Mouse (Mus musculus) cerebellum, postnatal 4 days (tissue): ENCODE measurements around the gene Gm9495.
A peak's percentile ranks its signal among the peaks of the same experiment; 100 is the strongest.
"Not testable (repeated sequence)": the region's sequence is repeated elsewhere in the genome, so short reads cannot be mapped to it uniquely, and the experiment has no call there.

Source experiments
- DNase-seq, 2 experiments: peaks; one replicate each; pipeline ENCODE4 v3.0.0; 2022; ENCODE audit warnings: low spot score in 2 of 2, mixed read lengths in 1 of 2

The Gm9495 gene

DNA sequence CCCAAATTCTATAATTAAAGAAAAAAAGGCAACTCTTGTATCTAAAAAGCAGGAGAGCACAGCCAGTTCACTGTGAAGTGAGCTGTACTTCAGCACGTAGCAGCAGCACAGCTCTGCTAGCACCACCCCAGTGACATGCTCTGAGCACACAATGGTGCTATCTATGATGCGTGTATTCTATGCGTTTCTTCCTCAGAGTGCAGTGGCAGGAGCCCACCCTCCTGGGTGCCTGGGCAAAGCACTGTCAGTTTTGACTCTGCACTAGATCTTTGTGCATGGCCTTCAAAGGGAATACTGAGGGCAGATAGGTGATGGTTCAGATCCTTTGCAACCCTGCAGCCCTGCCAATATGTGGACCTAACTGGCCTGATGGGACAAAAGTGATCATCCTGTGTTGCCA lies at the start of gene Gm9495:
Gene Gm9495, minus strand, starts transcription at position 101 of the 400 bp plus-strand sequence.
- not testable (repeated sequence) for DNase-seq

- not testable (repeated sequence) for DNase-seq
These were observed 21.6 kb upstream of the Gm9495 start for GRCm38 (mm10) chr8:69474946-69475345.

- not testable (repeated sequence) for DNase-seq
These were observed 33.3 kb downstream of the Gm9495 start for GRCm38 (mm10) chr8:69420018-69420417.

GRCm38 (mm10) chr8:69414326-69414725 lies 39.0 kb downstream of the Gm9495 start:
- no peak for DNase-seq

DNA sequence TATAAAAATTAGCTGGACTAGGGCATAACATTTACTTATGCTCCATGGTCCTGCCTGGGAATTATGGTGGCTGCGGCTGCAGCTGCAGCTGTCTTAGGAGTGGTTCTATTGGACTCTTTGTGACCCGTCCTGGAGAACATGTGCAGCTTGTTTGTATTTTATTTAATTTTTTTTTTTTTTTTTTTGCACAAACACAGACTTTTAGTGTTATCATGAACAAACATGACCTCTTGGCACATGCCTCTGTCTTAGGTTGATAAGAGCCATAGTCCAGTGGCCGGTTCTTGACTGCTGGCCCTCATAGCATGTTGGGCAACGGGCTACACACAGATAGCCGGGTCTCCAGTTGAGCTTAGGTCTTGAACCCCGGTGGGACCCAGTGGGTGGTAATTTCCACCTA lies 48.6 kb downstream of the Gm9495 start:
- no peak for DNase-seq

- no peak for DNase-seq
These were observed 53.4 kb downstream of the Gm9495 start for GRCm38 (mm10) chr8:69399956-69400443.

- peak in 1 of 2 experiments; percentile 28 for DNase-seq
These were observed 54.0 kb downstream of the Gm9495 start for GRCm38 (mm10) chr8:69399181-69399955.

- DNase-seq, result no peak
These were observed 57.2 kb downstream of the Gm9495 start for GRCm38 (mm10) chr8:69396196-69396595.

DNA sequence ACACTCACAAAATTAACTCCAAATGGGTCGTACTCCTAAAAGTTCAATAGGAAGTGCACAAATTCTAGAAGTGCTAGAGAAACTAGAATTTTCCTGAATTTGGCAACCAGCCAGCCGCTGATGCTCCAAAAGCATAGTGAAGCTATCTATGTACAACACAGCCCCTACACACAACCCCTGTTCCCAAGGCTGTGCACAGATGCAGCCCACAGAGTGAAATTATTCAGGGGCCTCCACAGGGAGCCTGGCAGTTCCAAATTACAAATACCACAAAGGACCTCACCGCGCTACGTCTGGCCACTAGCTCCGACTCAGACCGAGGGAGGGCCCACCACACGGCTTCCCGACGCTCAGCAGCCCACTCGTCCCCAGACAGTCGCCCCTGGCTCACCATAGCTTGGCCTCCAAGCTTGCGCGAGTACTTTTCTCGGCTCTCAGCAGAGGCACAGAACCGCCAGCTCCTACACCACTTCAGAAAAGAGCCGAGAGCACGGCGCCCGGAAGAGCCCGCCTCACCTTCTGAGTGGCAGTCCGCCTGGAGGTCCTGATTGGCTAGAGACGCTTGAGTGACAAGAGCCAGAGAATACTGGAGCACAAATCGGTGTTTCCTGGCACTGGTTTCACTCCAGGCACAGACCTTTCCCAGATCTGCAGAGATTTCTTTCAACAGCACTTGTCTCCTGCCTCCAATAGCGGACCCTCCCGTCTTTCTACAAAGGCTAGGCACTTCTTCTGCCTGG lies 58.1 kb downstream of the Gm9495 start:
- peak; percentile 50 to 84 for DNase-seq

- DNase-seq, result no peak
These were observed 69.0 kb downstream of the Gm9495 start for GRCm38 (mm10) chr8:69384361-69384760.
